Mouse (Mus musculus): ENCODE measurements at regions not wholly inside any gene's neighbourhood (a gene's known extent, or its start where the extent isn't known, plus 50 kb on each side); places are given as distances from the start of the nearest gene placed in this dataset.

DNA sequence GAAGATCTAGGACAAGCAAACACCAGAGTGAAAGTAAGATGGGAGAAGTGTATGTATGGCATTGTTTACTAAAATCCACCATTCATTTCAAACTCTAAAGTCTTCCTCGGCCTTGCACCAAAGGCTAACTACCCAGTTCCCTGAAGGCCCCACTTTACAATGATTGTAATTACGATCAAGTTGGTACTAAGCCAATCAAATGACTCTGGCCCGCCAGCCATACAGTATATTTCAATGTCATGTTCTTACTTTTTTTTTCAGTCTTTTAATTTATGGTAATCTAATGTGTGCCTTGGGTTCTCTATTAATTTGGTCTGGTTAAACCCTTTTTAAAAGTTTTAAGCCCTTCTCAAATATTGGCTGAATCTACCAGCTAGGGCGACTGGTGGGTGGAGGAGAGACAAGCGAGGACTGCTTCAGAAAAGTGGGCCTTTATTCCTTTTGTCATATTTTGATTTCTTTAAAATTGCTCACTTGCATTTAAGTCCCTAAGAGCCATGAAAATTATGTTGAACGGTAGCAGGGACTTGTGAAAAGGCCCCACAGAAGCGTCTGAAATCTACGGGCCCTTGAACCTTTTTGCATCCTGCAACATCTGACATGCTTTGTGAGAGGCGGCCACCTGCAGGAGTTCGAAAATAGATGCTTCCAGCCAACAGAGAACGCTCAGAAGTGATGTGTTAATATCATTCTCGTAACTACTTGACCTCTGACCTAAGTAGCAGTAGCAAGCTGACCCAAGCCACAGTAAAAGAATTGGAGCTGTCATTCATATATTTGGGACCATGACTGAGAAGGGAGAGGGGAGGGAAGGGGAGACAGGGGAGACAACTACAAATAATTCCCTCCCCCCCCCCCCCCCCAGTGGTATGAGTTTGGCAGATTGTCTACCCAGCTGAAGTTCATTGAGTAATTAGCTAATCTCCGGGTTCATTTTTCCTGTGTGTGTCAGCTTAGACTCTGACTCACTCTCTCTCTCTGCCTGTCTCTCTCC lies 197.2 kb downstream of the Cdca7 start:
- TF ChIP-seq CTCF (IDR thresholded peaks at IDR 0.05): no peak
- TF ChIP-seq EP300 (IDR thresholded peaks at IDR 0.05): no peak
